Mouse (Mus musculus): ENCODE data around the gene Zfp91. TPM values are rescaled to one million over a fixed set of nuclear protein-coding genes. Genes with fewer than 3 reads are reported as not detected.
A peak's percentile ranks its signal among the peaks of the same experiment; 100 is the strongest.

Zfp91 gene
- polyA plus RNA-seq, 1 experiment from 2014 or later: 15.4 TPM

DNA sequence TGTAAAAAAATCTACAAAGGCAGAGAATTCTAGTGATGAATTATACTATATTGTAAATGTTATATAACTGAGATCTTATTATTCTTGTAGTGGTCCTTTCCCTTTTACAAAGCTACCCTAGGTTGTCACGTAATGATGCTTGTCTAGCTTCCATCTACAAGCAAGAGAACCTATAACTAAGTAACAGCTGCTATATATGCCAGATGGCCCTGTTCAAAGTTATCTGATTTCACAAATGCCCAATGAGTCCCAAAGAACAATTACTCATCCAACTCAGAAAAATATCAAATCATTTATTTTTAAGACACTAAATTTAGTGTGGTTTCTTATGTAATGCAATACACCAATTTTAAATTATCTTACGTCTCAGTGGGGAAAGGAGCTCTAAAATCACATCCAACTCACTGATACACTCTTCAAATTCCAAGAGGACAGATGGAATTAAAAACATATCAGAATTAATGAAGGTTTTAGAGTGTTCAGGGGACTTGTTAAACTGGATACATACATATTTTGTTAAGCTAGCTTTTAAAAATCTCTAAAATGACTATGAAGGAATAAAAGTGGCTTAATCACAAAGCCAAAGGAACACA is 9.0 kb downstream of the Zfp91 start:
- H3K27me3 ChIP-seq (replicated peaks): no peaks in the 10 kb centered on the region
- H3K4me2 ChIP-seq (replicated peaks): no peak overlapping the region
- H3K4me3 ChIP-seq (replicated peaks): no peak overlapping the region
- no peaks in the 10 kb centered on the region for H3K9me3 ChIP-seq
- H3K9ac ChIP-seq: no peak overlapping the region
- 0 out of 2 replicates have a peak, but pooled peaks cover 3% of the 10 kb centered on the region for H3K4me1 ChIP-seq (replicated peaks)
- H3K27ac ChIP-seq: no peak overlapping the region
- no peak for ATAC-seq
- H3K36me3 ChIP-seq: no peaks in the 10 kb centered on the region
- 83% methylated on average over 2 of the region's 2 CpGs for WGBS

DNA sequence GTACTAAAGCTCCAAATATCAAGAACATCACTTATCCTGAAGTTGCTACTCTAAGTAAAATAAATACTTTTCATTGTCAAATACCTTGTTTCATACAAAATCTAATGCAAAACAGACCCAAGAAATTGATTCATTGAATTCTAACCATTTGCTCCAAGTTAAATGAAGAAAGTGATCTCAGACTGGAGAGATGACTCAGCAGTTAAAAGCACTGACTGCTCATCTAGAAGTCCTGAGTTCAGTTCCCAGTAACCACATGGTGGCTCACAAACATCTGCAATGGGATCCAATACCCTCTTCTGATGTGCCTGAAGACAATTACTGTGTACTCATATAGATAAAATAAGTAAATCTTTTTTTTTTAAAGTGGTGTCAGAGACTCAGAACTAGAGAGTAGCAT is 15.5 kb downstream of the Zfp91 start:
- no peak for ATAC-seq
- Histone ChIP-seq H3K4me2 (replicated peaks) (no peak overlapping the region), H3K9ac (no peak overlapping the region), H3K4me3 (replicated peaks) (no peak overlapping the region), H3K36me3 (no peaks in the 10 kb centered on the region), H3K9me3 (no peaks in the 10 kb centered on the region), H3K4me1 (replicated peaks) (no peaks in the 10 kb centered on the region), H3K27ac (no peak overlapping the region), H3K27me3 (replicated peaks) (no peaks in the 10 kb centered on the region)

DNA sequence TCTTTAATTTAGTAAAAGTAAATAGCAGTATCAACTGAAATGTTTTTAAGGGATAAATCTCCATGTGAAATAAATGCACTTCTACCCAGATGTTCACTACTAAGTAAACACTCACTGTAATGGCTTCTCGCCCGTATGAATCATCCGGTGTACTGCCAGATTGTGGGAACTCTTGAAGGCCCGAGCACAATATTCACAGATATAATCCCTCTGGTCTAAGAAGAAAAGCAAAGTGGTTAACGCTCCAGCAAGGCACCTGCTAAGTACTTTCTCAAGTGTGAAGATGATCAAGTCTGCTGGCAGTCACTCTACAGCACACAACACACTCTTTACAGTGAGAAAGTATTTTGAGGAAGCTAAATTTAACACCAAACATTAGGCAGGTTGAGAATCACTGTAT is 25.0 kb downstream of the Zfp91 start:
- Histone ChIP-seq H3K4me3 (replicated peaks) (no peak overlapping the region), H3K27me3 (replicated peaks) (no peaks in the 10 kb centered on the region), H3K9ac (no peak overlapping the region), H3K36me3 (peaks cover 15% of the 10 kb centered on the region), H3K4me1 (replicated peaks) (no peaks in the 10 kb centered on the region), H3K9me3 (no peaks in the 10 kb centered on the region), H3K27ac (no peak overlapping the region), H3K4me2 (replicated peaks) (no peak overlapping the region)
- 61% methylated on average over 5 of the region's 5 CpGs for WGBS
- ATAC-seq: peak; percentile 41

DNA sequence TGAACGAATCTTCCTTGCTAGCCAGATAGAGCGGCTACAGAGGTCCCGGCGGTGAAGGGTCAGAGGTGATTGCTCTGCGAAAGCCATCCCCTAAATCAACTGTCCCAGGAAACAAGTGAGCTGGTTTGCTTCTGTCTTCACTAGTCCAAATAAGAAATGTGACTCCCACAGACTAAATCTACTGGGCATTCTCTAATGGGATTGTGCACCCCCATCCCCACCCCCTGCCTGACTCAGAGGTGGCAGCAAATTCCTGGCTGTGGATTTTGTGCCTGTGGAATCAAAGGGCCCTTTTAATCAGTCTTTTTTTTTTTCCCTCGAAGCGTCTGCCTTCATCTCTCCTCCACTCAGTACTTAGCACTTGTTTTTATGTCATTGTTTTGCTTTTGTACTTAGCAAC is 30.6 kb downstream of the Zfp91 start, which contains the start of gene Cntf:
TSS of gene Cntf (minus strand) at position 325 of the 400 bp plus-strand sequence.
- Histone ChIP-seq H3K27me3 (replicated peaks) (no peaks in the 10 kb centered on the region), H3K36me3 (peaks cover 18% of the 10 kb centered on the region; the same call in 1 of the 2 replicates), H3K4me2 (replicated peaks) (no peak within 1 kb of the TSS), H3K4me3 (replicated peaks) (no peak within 1 kb of the TSS), H3K4me1 (replicated peaks) (no peaks in the 10 kb centered on the region), H3K27ac (no peak within 1 kb of the TSS), H3K9me3 (no peaks in the 10 kb centered on the region), H3K9ac (no peak within 1 kb of the TSS)
- 50% methylated on average over 7 of the region's 7 CpGs for WGBS
- ATAC-seq: no peak

DNA sequence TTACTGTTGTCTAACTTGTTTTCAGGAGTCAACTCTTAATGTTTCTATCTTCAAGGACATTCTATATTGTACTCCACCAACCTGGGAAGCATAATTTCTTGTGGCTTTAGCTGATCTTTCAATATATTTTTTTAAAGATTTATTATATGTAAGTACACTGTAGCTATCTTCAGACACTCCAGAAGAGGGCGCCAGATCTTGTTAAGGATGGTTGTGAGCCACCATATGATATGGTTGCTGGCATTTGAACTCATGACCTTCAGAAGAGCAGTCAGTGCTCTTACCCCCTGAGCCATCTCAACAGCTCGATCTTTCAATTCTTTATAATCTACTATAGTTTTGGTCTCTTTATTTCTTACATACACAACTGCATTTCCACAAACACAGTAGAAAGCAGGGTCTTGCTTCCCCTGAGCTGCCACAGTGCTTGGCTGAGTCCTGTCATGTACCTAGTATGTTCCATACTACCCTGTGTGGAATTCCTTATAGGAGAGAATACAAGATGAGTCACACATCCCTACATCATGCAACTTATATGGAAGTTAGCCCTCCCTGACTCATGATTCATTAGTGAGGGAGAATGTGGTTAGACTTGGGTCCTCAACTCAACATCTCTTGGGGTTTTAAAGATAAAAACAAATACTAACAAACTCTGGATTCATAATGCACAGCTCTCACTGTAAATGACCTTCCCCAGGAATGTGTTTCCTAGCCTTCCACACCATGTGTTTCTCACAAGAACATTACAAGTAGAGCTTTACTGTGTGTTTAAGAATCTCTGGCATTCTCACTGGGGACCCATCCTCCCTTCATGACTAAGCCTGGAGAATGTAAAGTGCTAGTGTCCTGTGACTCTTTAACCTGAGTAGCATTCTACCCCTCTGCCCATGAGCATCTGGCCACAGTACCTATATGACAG is 33.5 kb downstream of the Zfp91 start:
- no peak overlapping the region for H3K4me2 ChIP-seq (replicated peaks)
- WGBS: 61% methylated on average over 2 of the region's 2 CpGs
- H3K4me1 ChIP-seq (replicated peaks): no peaks in the 10 kb centered on the region
- no peak overlapping the region for H3K4me3 ChIP-seq (replicated peaks)
- H3K27me3 ChIP-seq (replicated peaks): no peaks in the 10 kb centered on the region
- H3K9ac ChIP-seq: no peak overlapping the region
- H3K9me3 ChIP-seq: no peaks in the 10 kb centered on the region
- peak; percentile 59; the same call in 1 of the 2 replicates for ATAC-seq
- peaks cover 8% of the 10 kb centered on the region; the same call in 1 of the 2 replicates for H3K36me3 ChIP-seq
- H3K27ac ChIP-seq: no peak overlapping the region

DNA sequence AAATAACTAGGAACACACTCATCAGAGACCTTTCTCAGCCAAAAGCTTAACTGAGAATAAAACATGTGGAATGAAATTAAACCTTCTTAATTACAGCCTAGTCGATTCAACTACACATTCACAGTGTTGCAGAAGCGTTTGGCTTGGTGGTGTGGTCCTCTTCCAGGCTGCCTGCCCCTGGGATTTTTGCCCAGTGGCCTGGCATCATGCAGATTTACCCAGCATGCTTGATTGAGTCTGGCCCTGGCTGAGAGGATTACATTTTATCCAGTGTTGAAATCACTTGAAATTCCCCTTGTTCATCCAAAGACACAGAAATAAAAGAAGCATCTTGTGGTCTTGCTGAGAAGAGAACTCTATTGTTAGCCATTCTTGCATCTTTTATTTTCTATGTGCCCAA is 36.3 kb downstream of the Zfp91 start:
- Histone ChIP-seq H3K4me2 (replicated peaks) (no peak overlapping the region), H3K27ac (no peak overlapping the region), H3K27me3 (replicated peaks) (no peaks in the 10 kb centered on the region), H3K4me1 (replicated peaks) (no peaks in the 10 kb centered on the region), H3K9ac (no peak overlapping the region), H3K36me3 (peaks cover 8% of the 10 kb centered on the region; the same call in 1 of the 2 replicates), H3K4me3 (replicated peaks) (no peak overlapping the region), H3K9me3 (no peaks in the 10 kb centered on the region)
- WGBS: 78% methylated on average over 2 of the region's 2 CpGs
- no peak for ATAC-seq

DNA sequence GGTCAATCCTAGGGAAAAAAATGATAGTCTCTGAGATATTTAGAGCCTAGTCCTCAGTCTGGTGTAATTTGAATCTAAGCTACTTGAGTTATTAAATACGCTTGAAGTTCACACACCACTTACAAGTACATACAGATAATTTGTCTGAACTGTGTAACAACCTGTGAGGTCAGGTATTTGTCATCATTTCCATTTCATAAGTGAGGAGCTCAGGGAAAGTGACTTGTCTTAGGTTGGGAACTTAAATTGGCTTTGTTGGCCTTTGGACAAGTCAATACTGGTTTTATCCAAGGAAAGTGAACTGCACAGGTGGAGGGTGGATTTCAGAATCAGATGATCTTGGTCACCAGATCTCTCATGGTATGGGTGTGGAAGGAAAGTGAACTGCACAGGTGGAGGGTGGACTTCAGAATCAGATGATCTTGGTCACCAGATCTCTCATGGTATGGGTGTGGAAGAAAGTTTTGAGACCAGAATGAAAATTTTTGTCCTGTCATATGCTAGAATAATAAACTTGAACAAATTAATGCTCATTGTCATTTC is 36.9 kb downstream of the Zfp91 start:
- Histone ChIP-seq H3K9ac (no peak overlapping the region), H3K9me3 (no peaks in the 10 kb centered on the region), H3K27me3 (replicated peaks) (no peaks in the 10 kb centered on the region), H3K4me1 (replicated peaks) (no peaks in the 10 kb centered on the region), H3K4me3 (replicated peaks) (no peak overlapping the region), H3K4me2 (replicated peaks) (no peak overlapping the region), H3K36me3 (peaks cover 4% of the 10 kb centered on the region; the same call in 1 of the 2 replicates), H3K27ac (no peak overlapping the region)
- WGBS: 80% methylated on average over 1 of the region's 1 CpGs
- ATAC-seq: no peak

DNA sequence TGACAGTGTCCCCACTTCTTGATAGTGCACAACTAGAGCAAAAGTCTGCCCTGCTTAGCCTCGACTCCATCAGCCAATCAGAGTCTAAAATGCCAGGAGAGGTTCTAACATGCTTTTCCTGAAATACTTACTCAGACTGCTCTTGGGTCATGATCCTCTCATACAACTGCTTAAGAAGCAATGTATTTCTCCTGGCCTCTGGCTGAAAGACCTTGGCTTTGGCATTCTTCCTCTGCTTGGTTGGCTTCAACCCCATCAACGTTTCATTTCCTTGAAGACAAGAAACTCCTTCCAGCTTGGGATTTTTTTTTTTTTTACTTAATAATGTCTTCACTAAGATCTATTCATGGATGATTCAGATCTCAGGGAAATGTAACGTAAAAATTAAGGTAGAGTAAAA is 39.6 kb downstream of the Zfp91 start:
- Histone ChIP-seq H3K4me3 (replicated peaks) (no peak overlapping the region), H3K4me1 (replicated peaks) (no peaks in the 10 kb centered on the region), H3K9ac (no peak overlapping the region), H3K9me3 (no peaks in the 10 kb centered on the region), H3K27me3 (replicated peaks) (no peaks in the 10 kb centered on the region), H3K27ac (no peak overlapping the region), H3K36me3 (no peaks in the 10 kb centered on the region), H3K4me2 (replicated peaks) (no peak overlapping the region)
- ATAC-seq: no peak
- 81% methylated on average over 3 of the region's 3 CpGs for WGBS

DNA sequence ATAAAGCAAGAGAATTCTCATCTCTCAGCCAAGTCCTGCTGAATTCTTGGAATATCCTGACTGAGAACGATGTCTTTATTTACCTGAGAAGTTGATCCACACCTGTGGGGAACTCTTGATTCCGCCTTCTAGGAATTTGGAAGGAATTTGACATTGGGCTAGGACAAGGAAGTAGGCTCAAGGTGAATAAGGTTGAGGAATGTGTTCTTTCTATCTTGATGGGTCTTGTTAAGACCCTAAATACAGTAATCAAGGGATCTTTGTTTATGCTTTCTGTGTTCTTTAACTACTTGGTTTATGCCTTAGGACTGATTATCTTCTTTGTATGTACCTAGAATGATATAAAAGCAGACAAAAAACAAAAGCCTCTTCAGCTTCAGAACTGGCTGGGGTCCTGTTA is 64.0 kb downstream of the Zfp91 start:
- no peak for ATAC-seq
- no peaks in the 10 kb centered on the region for H3K4me1 ChIP-seq (replicated peaks)
- H3K9ac ChIP-seq: no peak overlapping the region
- no peaks in the 10 kb centered on the region for H3K36me3 ChIP-seq
- no peak overlapping the region for H3K4me3 ChIP-seq (replicated peaks)
- no peak overlapping the region for H3K27ac ChIP-seq
- no peaks in the 10 kb centered on the region for H3K27me3 ChIP-seq (replicated peaks)
- no peaks in the 10 kb centered on the region for H3K9me3 ChIP-seq
- no peak overlapping the region for H3K4me2 ChIP-seq (replicated peaks)
- WGBS: 70% methylated on average over 2 of the region's 2 CpGs

DNA sequence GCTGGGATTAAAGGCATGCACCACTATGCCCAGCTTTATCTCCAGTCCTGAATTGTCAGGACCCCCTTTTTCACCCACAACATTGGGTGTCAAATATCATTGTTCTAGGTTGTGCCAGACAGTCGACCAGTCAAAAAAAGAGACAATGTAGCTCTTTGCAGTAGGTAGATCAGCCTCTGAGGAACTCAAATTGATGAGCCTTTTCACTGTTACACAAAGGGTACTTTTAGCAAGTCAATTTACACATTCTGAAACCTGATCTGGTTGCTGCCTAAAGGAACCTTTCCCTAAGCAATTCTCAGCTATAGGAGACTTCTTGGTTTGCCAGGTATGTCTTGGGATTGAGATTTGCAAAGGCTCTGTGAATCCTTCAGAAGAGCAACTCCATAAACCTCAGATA is 64.9 kb downstream of the Zfp91 start:
- Histone ChIP-seq H3K4me1 (replicated peaks) (no peaks in the 10 kb centered on the region), H3K27me3 (replicated peaks) (no peaks in the 10 kb centered on the region), H3K9me3 (no peaks in the 10 kb centered on the region), H3K4me3 (replicated peaks) (no peak overlapping the region), H3K9ac (no peak overlapping the region), H3K36me3 (no peaks in the 10 kb centered on the region), H3K4me2 (replicated peaks) (no peak overlapping the region), H3K27ac (no peak overlapping the region)
- ATAC-seq: no peak
- 76% methylated on average over 1 of the region's 1 CpGs for WGBS

DNA sequence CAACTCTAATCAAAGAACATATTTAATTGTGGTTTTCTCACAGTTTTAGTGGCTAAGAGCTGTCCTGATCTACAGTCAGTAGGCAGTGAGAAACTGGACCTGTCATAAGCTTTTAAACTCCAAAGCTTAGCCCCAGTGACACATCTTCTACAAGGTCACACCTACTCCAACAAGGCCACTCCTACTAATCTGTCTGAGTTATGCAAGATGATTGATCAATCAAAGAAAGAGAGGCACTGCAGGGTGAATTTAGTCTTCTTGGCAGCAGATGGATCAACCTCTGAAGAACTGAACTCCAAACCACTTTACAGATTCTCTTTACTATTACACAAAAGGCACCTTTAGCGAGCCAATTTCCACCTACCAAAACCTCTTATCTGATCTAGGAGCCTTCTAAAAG is 70.1 kb downstream of the Zfp91 start:
- Histone ChIP-seq H3K27ac (no peak overlapping the region), H3K9ac (no peak overlapping the region), H3K4me2 (replicated peaks) (no peak overlapping the region), H3K27me3 (replicated peaks) (no peaks in the 10 kb centered on the region), H3K4me1 (replicated peaks) (no peaks in the 10 kb centered on the region), H3K9me3 (no peaks in the 10 kb centered on the region), H3K36me3 (no peaks in the 10 kb centered on the region), H3K4me3 (replicated peaks) (no peak overlapping the region)
- ATAC-seq: no peak
- 72% methylated on average over 1 of the region's 1 CpGs for WGBS

DNA sequence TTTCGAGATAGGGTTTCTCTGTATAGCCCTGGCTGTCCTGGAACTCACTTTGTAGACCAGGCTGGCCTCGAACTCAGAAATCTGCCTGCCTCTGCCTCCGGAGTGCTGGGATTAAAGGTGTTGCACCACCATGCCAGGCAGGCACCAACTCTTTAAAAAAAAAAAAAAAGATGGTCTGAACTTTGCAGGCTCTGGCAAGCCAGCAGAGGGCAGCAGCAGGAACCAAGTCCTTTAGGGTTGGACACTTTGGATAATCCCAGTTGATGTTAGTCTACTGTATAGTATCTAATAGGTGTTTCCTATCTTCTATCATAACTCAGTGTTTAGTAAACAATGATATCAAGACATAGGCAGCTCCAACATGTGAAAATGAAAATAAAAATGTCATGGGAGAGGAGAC is 73.6 kb downstream of the Zfp91 start:
- no peaks in the 10 kb centered on the region for H3K9me3 ChIP-seq
- ATAC-seq: no peak
- WGBS: 72% methylated on average over 2 of the region's 3 CpGs

More for the DNA sequence above, 73.6 kb downstream of the Zfp91 start:
- H3K27ac ChIP-seq: no peak overlapping the region
- H3K4me1 ChIP-seq (replicated peaks): no peaks in the 10 kb centered on the region
- H3K27me3 ChIP-seq (replicated peaks): no peaks in the 10 kb centered on the region
- H3K9ac ChIP-seq: no peak overlapping the region
- H3K4me2 ChIP-seq (replicated peaks): no peak overlapping the region
- no peaks in the 10 kb centered on the region for H3K36me3 ChIP-seq
- H3K4me3 ChIP-seq (replicated peaks): no peak overlapping the region
